Mouse (Mus musculus): Measurements from ENCODE around the gene Hmgcs2. TPM values are rescaled to one million over a fixed set of nuclear protein-coding genes. Genes with fewer than 3 reads are reported as not detected.

Gene Hmgcs2
- polyA plus RNA-seq, 1 experiment: 19.7 TPM

DNA sequence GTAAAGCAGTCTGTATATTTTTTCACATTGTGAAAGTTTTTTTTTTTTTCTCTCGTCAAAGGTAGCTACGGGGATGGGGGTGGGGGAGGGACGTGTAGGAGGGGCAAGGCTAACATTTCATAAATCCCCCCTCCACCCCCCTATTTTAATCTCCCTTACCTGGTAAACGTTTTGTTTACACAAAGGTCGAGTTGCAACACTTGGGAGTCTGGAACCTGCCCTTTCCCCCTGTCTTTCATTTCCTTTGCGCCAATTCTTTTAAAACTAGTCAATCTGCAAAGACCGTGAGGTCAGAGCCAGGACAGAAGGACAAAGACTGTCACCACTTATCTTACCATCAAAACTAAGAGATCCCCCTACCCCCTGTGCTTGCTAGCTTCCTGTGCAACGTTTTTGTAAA is 34.3 kb upstream of the Hmgcs2 start:
- Histone ChIP-seq H3K27ac (ENCODE audit: insufficient read depth, low read length) (no peak overlapping the region), H3K36me3 (ENCODE audit: control insufficient read depth, insufficient read depth, low read length) (no peaks in the 10 kb centered on the region), H3K27me3 (ENCODE audit: control insufficient read depth, insufficient read depth, low read length) (no peaks in the 10 kb centered on the region), H3K4me3 (ENCODE audit: extremely low read depth, insufficient read depth, insufficient read length) (no peak overlapping the region), H3K4me1 (ENCODE audit: control insufficient read depth, insufficient read depth, insufficient read length) (no peaks in the 10 kb centered on the region)
- WGBS: 53% methylated on average over 8 of the region's 8 CpGs
- DNase-seq (ENCODE audit: low read depth in 1 of 2, low spot score in 2 of 2): no peak
- TF ChIP-seq CTCF (IDR thresholded peaks at IDR 0.05; ENCODE audit: extremely low read depth, insufficient read depth, insufficient read length, insufficient replicate concordance) (no peak), POLR2A (IDR thresholded peaks at IDR 0.05; ENCODE audit: low read depth, low read length) (no peak)

- Histone ChIP-seq H3K4me3 (ENCODE audit: extremely low read depth, insufficient read depth, insufficient read length) (no peak overlapping the region), H3K27ac (ENCODE audit: insufficient read depth, low read length) (no peak overlapping the region), H3K4me1 (ENCODE audit: control insufficient read depth, insufficient read depth, insufficient read length) (no peaks in the 10 kb centered on the region), H3K36me3 (ENCODE audit: control insufficient read depth, insufficient read depth, low read length) (no peaks in the 10 kb centered on the region), H3K27me3 (ENCODE audit: control insufficient read depth, insufficient read depth, low read length) (no peaks in the 10 kb centered on the region)
- TF ChIP-seq CTCF (IDR thresholded peaks at IDR 0.05; ENCODE audit: extremely low read depth, insufficient read depth, insufficient read length, insufficient replicate concordance) (no peak), POLR2A (IDR thresholded peaks at IDR 0.05; ENCODE audit: low read depth, low read length) (no peak)
- 80% methylated on average over 7 of the region's 7 CpGs for WGBS
- no peak for DNase-seq (ENCODE audit: low read depth in 1 of 2, low spot score in 2 of 2)
Observed at GRCm38 (mm10) chr3:98246985-98247751, 33.1 kb upstream of the Hmgcs2 start.

GRCm38 (mm10) chr3:98249378-98249777 is 30.9 kb upstream of the Hmgcs2 start:
- Histone ChIP-seq H3K4me1 (ENCODE audit: control insufficient read depth, insufficient read depth, insufficient read length) (no peaks in the 10 kb centered on the region), H3K4me3 (ENCODE audit: extremely low read depth, insufficient read depth, insufficient read length) (no peak overlapping the region), H3K27ac (ENCODE audit: insufficient read depth, low read length) (no peak overlapping the region), H3K36me3 (ENCODE audit: control insufficient read depth, insufficient read depth, low read length) (no peaks in the 10 kb centered on the region), H3K27me3 (ENCODE audit: control insufficient read depth, insufficient read depth, low read length) (no peaks in the 10 kb centered on the region)
- WGBS: 85% methylated on average over 2 of the region's 2 CpGs
- no peak for TF ChIP-seq POLR2A (IDR thresholded peaks at IDR 0.05; ENCODE audit: low read depth, low read length)
- no peak for TF ChIP-seq CTCF (IDR thresholded peaks at IDR 0.05; ENCODE audit: extremely low read depth, insufficient read depth, insufficient read length, insufficient replicate concordance)
- no peak for DNase-seq (ENCODE audit: low read depth in 1 of 2, low spot score in 2 of 2)

DNA sequence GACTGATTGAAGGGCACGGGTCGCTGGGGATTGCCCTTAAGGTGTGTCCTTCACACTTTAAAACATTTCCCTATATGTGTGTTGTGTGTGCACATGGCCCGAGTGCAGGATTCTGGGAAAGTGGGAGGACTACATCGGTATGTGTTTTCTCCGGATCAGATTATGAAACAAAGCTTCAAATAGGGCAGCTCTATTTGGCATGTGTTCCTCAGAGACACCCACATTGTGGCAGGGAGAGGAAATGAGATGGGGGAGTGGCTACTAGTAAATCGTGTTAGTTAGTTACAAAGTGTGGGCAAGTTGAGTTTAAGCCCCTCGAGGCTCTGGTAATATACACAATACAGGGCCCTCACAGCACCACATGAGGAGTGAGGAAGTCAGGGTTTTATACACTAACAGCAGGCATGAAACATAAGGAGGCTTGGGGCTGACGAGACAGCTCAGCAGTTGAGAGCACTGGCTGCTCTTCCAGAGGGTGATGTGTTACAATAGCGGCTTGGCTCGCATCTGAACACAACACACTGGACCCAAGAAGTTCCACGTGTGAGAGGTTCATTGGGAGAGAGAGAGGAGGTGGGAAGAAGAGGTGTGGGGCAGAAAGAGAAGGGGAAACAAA is 30.3 kb upstream of the Hmgcs2 start:
- Histone ChIP-seq H3K4me1 (ENCODE audit: control insufficient read depth, insufficient read depth, insufficient read length) (no peaks in the 10 kb centered on the region), H3K27me3 (ENCODE audit: control insufficient read depth, insufficient read depth, low read length) (no peaks in the 10 kb centered on the region), H3K27ac (ENCODE audit: insufficient read depth, low read length) (no peak overlapping the region), H3K36me3 (ENCODE audit: control insufficient read depth, insufficient read depth, low read length) (no peaks in the 10 kb centered on the region), H3K4me3 (ENCODE audit: extremely low read depth, insufficient read depth, insufficient read length) (no peak overlapping the region)
- TF ChIP-seq POLR2A (IDR thresholded peaks at IDR 0.05; ENCODE audit: low read depth, low read length) (no peak), CTCF (IDR thresholded peaks at IDR 0.05; ENCODE audit: extremely low read depth, insufficient read depth, insufficient read length, insufficient replicate concordance) (no peak)
- no peak for DNase-seq (ENCODE audit: low read depth in 1 of 2, low spot score in 2 of 2)
- WGBS: 59% methylated on average over 11 of the region's 11 CpGs

DNA sequence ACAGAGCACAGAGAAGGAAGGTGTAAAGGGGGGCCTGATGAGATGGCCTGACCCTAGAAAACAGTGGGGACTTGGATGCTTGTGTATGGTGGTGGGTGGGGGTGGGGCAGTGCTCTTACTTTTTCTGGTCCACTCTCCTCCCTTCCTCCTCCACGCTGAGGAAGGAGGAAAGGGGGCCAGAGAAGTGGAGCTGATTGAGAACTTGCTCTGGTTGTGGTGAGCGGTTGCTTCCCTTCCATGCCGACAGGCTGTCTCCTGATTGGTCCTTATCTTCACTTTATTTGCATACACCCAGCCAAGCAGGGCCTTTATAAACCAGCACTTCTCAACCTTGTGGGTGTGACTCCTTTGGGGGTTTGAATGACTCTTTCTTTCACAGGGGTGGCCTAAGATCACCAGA is 26.2 kb upstream of the Hmgcs2 start:
- H3K4me1 ChIP-seq (ENCODE audit: control insufficient read depth, insufficient read depth, insufficient read length): no peaks in the 10 kb centered on the region
- no peaks in the 10 kb centered on the region for H3K27me3 ChIP-seq (ENCODE audit: control insufficient read depth, insufficient read depth, low read length)
- TF ChIP-seq CTCF (IDR thresholded peaks at IDR 0.05; ENCODE audit: extremely low read depth, insufficient read depth, insufficient read length, insufficient replicate concordance) (no peak), POLR2A (IDR thresholded peaks at IDR 0.05; ENCODE audit: low read depth, low read length) (no peak)
- DNase-seq (ENCODE audit: low read depth in 1 of 2, low spot score in 2 of 2): no peak
- no peaks in the 10 kb centered on the region for H3K36me3 ChIP-seq (ENCODE audit: control insufficient read depth, insufficient read depth, low read length)
- no peak overlapping the region for H3K4me3 ChIP-seq (ENCODE audit: extremely low read depth, insufficient read depth, insufficient read length)
- WGBS: 50% methylated on average over 3 of the region's 3 CpGs
- no peak overlapping the region for H3K27ac ChIP-seq (ENCODE audit: insufficient read depth, low read length)

DNA sequence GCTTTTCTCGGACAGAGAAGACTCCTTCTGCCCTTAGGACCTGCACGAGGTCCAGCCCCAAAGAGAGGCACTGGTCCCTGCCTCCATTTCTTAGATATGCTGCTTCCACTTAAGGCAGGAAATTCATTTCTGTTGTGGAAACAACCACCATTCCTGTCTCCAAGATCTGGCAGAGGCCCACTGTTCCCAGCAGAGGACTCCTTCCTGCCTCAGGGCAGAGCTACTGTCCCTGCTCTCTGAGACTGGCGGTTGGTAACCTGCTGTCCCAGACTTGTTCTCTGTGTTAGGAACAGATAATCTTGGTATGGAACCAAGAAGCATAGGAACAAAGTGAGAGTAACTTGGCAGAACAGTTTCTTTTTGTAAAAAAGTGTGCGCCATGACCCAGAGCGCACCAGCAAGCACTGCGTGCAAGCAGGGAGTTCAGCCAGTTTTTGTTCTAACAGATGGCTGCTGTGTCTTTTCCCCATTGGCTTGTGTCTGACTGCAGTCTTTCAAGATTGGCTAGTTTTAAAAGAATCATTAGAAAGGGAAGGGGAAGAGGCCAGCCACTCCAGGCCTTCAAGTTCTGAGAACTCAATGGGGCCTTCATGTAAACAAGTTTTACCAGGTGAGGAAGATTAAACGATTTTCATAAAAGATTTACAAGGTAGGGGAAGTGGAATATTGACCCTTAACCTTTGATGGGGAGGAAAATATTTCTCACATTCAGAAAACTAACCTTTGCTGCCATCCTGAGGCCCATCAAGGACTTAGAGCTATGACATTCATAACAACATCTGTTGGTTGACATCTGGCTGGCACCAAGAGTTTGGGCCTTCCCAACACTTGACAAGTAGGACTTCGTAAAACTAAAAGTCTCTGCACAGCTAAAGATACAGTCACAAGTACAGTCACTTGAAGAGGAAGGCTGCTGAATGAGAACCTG is 25.3 kb upstream of the Hmgcs2 start:
- no peak overlapping the region for H3K27ac ChIP-seq (ENCODE audit: insufficient read depth, low read length)
- no peak for DNase-seq (ENCODE audit: low read depth in 1 of 2, low spot score in 2 of 2)
- no peaks in the 10 kb centered on the region for H3K36me3 ChIP-seq (ENCODE audit: control insufficient read depth, insufficient read depth, low read length)
- 84% methylated on average over 8 of the region's 8 CpGs for WGBS
- no peaks in the 10 kb centered on the region for H3K4me1 ChIP-seq (ENCODE audit: control insufficient read depth, insufficient read depth, insufficient read length)
- H3K27me3 ChIP-seq (ENCODE audit: control insufficient read depth, insufficient read depth, low read length): no peaks in the 10 kb centered on the region
- no peak for TF ChIP-seq POLR2A (IDR thresholded peaks at IDR 0.05; ENCODE audit: low read depth, low read length)
- no peak for TF ChIP-seq CTCF (IDR thresholded peaks at IDR 0.05; ENCODE audit: extremely low read depth, insufficient read depth, insufficient read length, insufficient replicate concordance)
- H3K4me3 ChIP-seq (ENCODE audit: extremely low read depth, insufficient read depth, insufficient read length): no peak overlapping the region

Measured in spleen, adult 2 months (tissue).